Mouse (Mus musculus): ENCODE data around the gene 4921501E09Rik. TPM values are rescaled to one million over a fixed set of nuclear protein-coding genes. Genes with fewer than 3 reads are reported as not detected.

4921501E09Rik gene
- polyA plus RNA-seq (2015; fragmentation: Nextera tagmentation; extraction: Ambion mirVana) = not detected in 2 replicates

- no peak for ATAC-seq (ENCODE audit: low read depth)
- Histone ChIP-seq H3K4me2 (ENCODE audit: low read depth, low read length) (no peak within 1 kb of the TSS), H3K27ac (ENCODE audit: low read length) (no peak within 1 kb of the TSS), H3K4me1 (ENCODE audit: control insufficient read depth, low read depth, low read length) (no peaks in the 10 kb centered on the region), H3K27me3 (ENCODE audit: control insufficient read depth, insufficient read depth, low read depth, low read length) (no peaks in the 10 kb centered on the region), H3K9me3 (replicated peaks; ENCODE audit: control insufficient read depth, low read length) (no peaks in the 10 kb centered on the region), H3K36me3 (ENCODE audit: control insufficient read depth, insufficient read depth) (no peaks in the 10 kb centered on the region), H3K9ac (ENCODE audit: low read depth, low read length) (no peak within 1 kb of the TSS), H3K4me3 (ENCODE audit: low read depth, low read length) (no peak within 1 kb of the TSS)
- WGBS (ENCODE audit: insufficient replicate concordance) = 9% methylated on average over 1 of the region's 1 CpGs
Observed at GRCm38 (mm10) chr17:33067958-33068357, at the start of gene 4921501E09Rik. 4921501E09Rik (minus strand) TSS chr17:33068058.

DNA sequence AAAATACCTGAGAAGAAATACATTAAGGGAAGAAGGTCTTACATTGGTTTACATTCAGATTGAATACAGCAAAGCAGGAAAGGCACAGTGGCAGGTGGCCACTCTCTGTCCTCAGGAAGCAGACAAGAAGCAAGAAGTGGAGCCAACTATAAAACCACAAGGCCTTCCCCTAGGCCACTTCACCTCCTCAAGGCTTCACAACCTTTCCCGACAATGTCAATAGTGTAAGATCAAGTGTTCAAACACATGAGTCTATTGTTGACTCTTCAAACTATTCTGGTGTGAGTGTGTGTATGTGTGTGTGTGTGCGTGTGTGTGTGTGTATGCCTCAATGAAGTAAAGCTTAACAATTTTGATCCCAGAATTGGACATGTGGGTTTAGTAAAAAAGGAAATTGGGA, 29.5 kb upstream of the 4921501E09Rik start:
- no peak overlapping the region for H3K9ac ChIP-seq (ENCODE audit: low read depth, low read length)
- H3K27ac ChIP-seq (ENCODE audit: low read length) = no peak overlapping the region
- no peaks in the 10 kb centered on the region for H3K9me3 ChIP-seq (replicated peaks; ENCODE audit: control insufficient read depth, low read length)
- WGBS (ENCODE audit: insufficient replicate concordance) = 73% methylated on average over 2 of the region's 2 CpGs
- no peak for ATAC-seq (ENCODE audit: low read depth)
- no peak overlapping the region for H3K4me2 ChIP-seq (ENCODE audit: low read depth, low read length)
- no peak overlapping the region for H3K4me3 ChIP-seq (ENCODE audit: low read depth, low read length)
- no peaks in the 10 kb centered on the region for H3K36me3 ChIP-seq (ENCODE audit: control insufficient read depth, insufficient read depth)
- H3K4me1 ChIP-seq (ENCODE audit: control insufficient read depth, low read depth, low read length) = no peaks in the 10 kb centered on the region; the same call in 1 of the 2 replicates
- H3K27me3 ChIP-seq (ENCODE audit: control insufficient read depth, insufficient read depth, low read depth, low read length) = no peaks in the 10 kb centered on the region

GRCm38 (mm10) chr17:33092391-33093193, 24.7 kb upstream of the 4921501E09Rik start:
- peak overlapping the region; percentile 76 for H3K4me3 ChIP-seq (ENCODE audit: low read depth, low read length)
- H3K4me2 ChIP-seq (ENCODE audit: low read depth, low read length) = peak overlapping the region; percentile 78
- H3K27ac ChIP-seq (ENCODE audit: low read length) = peak overlapping the region; percentile 71
- no peaks in the 10 kb centered on the region for H3K9me3 ChIP-seq (replicated peaks; ENCODE audit: control insufficient read depth, low read length)
- H3K27me3 ChIP-seq (ENCODE audit: control insufficient read depth, insufficient read depth, low read depth, low read length) = no peaks in the 10 kb centered on the region
- H3K9ac ChIP-seq (ENCODE audit: low read depth, low read length) = peak overlapping the region; percentile 76
- no peaks in the 10 kb centered on the region; the same call in 1 of the 2 replicates for H3K4me1 ChIP-seq (ENCODE audit: control insufficient read depth, low read depth, low read length)
- ATAC-seq (ENCODE audit: low read depth) = peak; percentile 72
- 2% methylated on average over 31 of the region's 31 CpGs for WGBS (ENCODE audit: insufficient replicate concordance)
- H3K36me3 ChIP-seq (ENCODE audit: control insufficient read depth, insufficient read depth) = no peaks in the 10 kb centered on the region

GRCm38 (mm10) chr17:33091630-33092029, 23.8 kb upstream of the 4921501E09Rik start:
- Histone ChIP-seq H3K9me3 (replicated peaks; ENCODE audit: control insufficient read depth, low read length) (no peaks in the 10 kb centered on the region), H3K4me1 (ENCODE audit: control insufficient read depth, low read depth, low read length) (no peaks in the 10 kb centered on the region; the same call in 1 of the 2 replicates), H3K36me3 (ENCODE audit: control insufficient read depth, insufficient read depth) (no peaks in the 10 kb centered on the region), H3K4me2 (ENCODE audit: low read depth, low read length) (no peak overlapping the region), H3K4me3 (ENCODE audit: low read depth, low read length) (no peak overlapping the region), H3K9ac (ENCODE audit: low read depth, low read length) (no peak overlapping the region), H3K27ac (ENCODE audit: low read length) (no peak overlapping the region), H3K27me3 (ENCODE audit: control insufficient read depth, insufficient read depth, low read depth, low read length) (no peaks in the 10 kb centered on the region)
- WGBS (ENCODE audit: insufficient replicate concordance) = 85% methylated on average over 1 of the region's 1 CpGs
- ATAC-seq (ENCODE audit: low read depth) = no peak

- Histone ChIP-seq H3K4me1 (ENCODE audit: control insufficient read depth, low read depth, low read length) (no peaks in the 10 kb centered on the region; the same call in 1 of the 2 replicates), H3K4me3 (ENCODE audit: low read depth, low read length) (peak within 1 kb of the TSS; percentile 74), H3K4me2 (ENCODE audit: low read depth, low read length) (peak within 1 kb of the TSS; percentile 62), H3K9ac (ENCODE audit: low read depth, low read length) (peak within 1 kb of the TSS; percentile 69), H3K9me3 (replicated peaks; ENCODE audit: control insufficient read depth, low read length) (no peaks in the 10 kb centered on the region), H3K27me3 (ENCODE audit: control insufficient read depth, insufficient read depth, low read depth, low read length) (no peaks in the 10 kb centered on the region), H3K36me3 (ENCODE audit: control insufficient read depth, insufficient read depth) (no peaks in the 10 kb centered on the region), H3K27ac (ENCODE audit: low read length) (peak within 1 kb of the TSS; percentile 82)
- ATAC-seq (ENCODE audit: low read depth) = peak; percentile 86
- 4% methylated on average over 34 of the region's 34 CpGs for WGBS (ENCODE audit: insufficient replicate concordance)
Observed at GRCm38 (mm10) chr17:33089220-33089949, 21.5 kb upstream of the 4921501E09Rik start, which contains the start of gene Zfp563. Zfp563 (plus strand) TSS chr17:33089310.

DNA sequence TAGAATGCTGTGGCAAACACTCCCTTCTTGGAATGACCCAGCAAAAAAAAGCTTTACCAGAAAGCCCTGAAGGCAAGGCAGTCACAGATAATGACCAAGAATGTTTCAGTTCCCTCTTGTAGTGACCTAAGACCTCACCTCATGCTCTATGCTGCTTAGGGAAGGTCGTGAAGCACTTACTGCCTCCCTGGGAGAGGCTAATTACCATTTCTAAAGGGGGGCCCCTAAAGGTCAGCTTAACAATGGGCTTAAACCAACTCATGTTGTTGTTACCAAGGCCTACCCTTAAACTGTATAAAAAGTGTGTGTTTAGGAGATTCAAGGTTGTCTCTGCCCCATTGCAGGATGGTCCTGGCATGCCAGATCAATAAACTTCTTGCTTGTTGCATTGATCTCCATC, 4.9 kb downstream of the 4921501E09Rik start:
- Histone ChIP-seq H3K4me2 (ENCODE audit: low read depth, low read length) (no peak overlapping the region), H3K9me3 (replicated peaks; ENCODE audit: control insufficient read depth, low read length) (no peaks in the 10 kb centered on the region), H3K4me3 (ENCODE audit: low read depth, low read length) (no peak overlapping the region), H3K4me1 (ENCODE audit: control insufficient read depth, low read depth, low read length) (no peaks in the 10 kb centered on the region), H3K9ac (ENCODE audit: low read depth, low read length) (no peak overlapping the region), H3K27me3 (ENCODE audit: control insufficient read depth, insufficient read depth, low read depth, low read length) (no peaks in the 10 kb centered on the region), H3K27ac (ENCODE audit: low read length) (no peak overlapping the region), H3K36me3 (ENCODE audit: control insufficient read depth, insufficient read depth) (no peaks in the 10 kb centered on the region)
- ATAC-seq (ENCODE audit: low read depth) = no peak
- 0% methylated on average over 1 of the region's 1 CpGs for WGBS (ENCODE audit: insufficient replicate concordance)

GRCm38 (mm10) chr17:33058791-33059190, 9.1 kb downstream of the 4921501E09Rik start:
- no peak overlapping the region for H3K4me2 ChIP-seq (ENCODE audit: low read depth, low read length)
- no peak for ATAC-seq (ENCODE audit: low read depth)
- no peak overlapping the region for H3K4me3 ChIP-seq (ENCODE audit: low read depth, low read length)
- no peaks in the 10 kb centered on the region for H3K9me3 ChIP-seq (replicated peaks; ENCODE audit: control insufficient read depth, low read length)
- WGBS (ENCODE audit: insufficient replicate concordance) = 0% methylated on average over 1 of the region's 1 CpGs
- no peaks in the 10 kb centered on the region for H3K36me3 ChIP-seq (ENCODE audit: control insufficient read depth, insufficient read depth)
- no peak overlapping the region for H3K27ac ChIP-seq (ENCODE audit: low read length)
- no peaks in the 10 kb centered on the region for H3K27me3 ChIP-seq (ENCODE audit: control insufficient read depth, insufficient read depth, low read depth, low read length)
- no peaks in the 10 kb centered on the region for H3K4me1 ChIP-seq (ENCODE audit: control insufficient read depth, low read depth, low read length)
- no peak overlapping the region for H3K9ac ChIP-seq (ENCODE audit: low read depth, low read length)

- no peaks in the 10 kb centered on the region for H3K27me3 ChIP-seq (ENCODE audit: control insufficient read depth, insufficient read depth, low read depth, low read length)
- H3K4me1 ChIP-seq (ENCODE audit: control insufficient read depth, low read depth, low read length) = peaks cover 2% of the 10 kb centered on the region
- peak within 1 kb of the TSS; percentile 63 for H3K4me2 ChIP-seq (ENCODE audit: low read depth, low read length)
- peak within 1 kb of the TSS; percentile 87 for H3K4me3 ChIP-seq (ENCODE audit: low read depth, low read length)
- H3K36me3 ChIP-seq (ENCODE audit: control insufficient read depth, insufficient read depth) = no peaks in the 10 kb centered on the region
- peak within 1 kb of the TSS; percentile 80 for H3K9ac ChIP-seq (ENCODE audit: low read depth, low read length)
- ATAC-seq (ENCODE audit: low read depth) = peak; percentile 93
- H3K9me3 ChIP-seq (replicated peaks; ENCODE audit: control insufficient read depth, low read length) = no peaks in the 10 kb centered on the region
- WGBS (ENCODE audit: insufficient replicate concordance) = 2% methylated on average over 27 of the region's 27 CpGs
- peak within 1 kb of the TSS; percentile 76 for H3K27ac ChIP-seq (ENCODE audit: low read length)
Observed at GRCm38 (mm10) chr17:33032900-33033891, 34.7 kb downstream of the 4921501E09Rik start, which contains the start of gene Zfp763. Zfp763 (minus strand) TSS chr17:33033402.

Measured in liver, embryonic 16.5 days (tissue).